Mouse (Mus musculus) splenic B cell, adult 2 months (primary cell): ENCODE results near the gene Gm3115.
"Not testable (repeated sequence)": the region's sequence is repeated elsewhere in the genome, so short reads cannot be mapped to it uniquely, and the experiment has no call there.

Source experiments
- DNase-seq: peaks from one replicate; pipeline ENCODE4 v3.0.0-alpha.2; 2011; ENCODE audit warnings: low read depth, low spot score
- H3K27me3 ChIP-seq: 2 replicates; pipeline ENCODE4 v1.6.1; 2012; ENCODE audit warnings: mild to moderate bottlenecking, low read length, moderate library complexity, mixed read lengths; ENCODE audit not compliant: control insufficient read depth, poor library complexity, insufficient read depth, severe bottlenecking
- H3K36me3 ChIP-seq: 2 replicates; pipeline ENCODE4 v1.6.1; 2012; ENCODE audit warnings: mild to moderate bottlenecking, low read length, moderate library complexity, mixed read lengths; ENCODE audit not compliant: control insufficient read depth, poor library complexity, insufficient read depth, severe bottlenecking

The Gm3115 gene

DNA sequence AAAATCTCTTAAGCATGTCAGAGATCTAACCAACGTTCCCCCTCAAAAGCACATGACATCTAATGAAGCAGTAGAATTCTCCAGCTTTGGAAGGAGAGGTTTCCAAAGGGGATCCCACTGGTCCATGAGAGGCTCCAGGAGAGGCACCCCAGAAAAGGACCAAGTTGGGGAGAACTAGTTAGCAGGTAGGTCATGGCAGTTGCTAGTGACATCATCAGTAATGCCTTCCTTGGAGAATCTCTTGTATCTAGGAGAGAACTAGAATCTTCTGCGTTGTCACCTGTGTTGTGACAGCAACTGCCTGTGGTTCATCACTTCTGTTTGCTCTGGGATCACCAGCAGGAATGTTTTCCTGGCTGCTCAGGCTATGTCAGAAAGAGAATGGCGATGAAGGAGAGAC, at the start of gene Gm3115:
Gene Gm3115, plus strand, starts transcription at position 301 of the 400 bp plus-strand sequence.
- not testable (repeated sequence) for DNase-seq, H3K36me3 ChIP-seq, H3K27me3 ChIP-seq

DNA sequence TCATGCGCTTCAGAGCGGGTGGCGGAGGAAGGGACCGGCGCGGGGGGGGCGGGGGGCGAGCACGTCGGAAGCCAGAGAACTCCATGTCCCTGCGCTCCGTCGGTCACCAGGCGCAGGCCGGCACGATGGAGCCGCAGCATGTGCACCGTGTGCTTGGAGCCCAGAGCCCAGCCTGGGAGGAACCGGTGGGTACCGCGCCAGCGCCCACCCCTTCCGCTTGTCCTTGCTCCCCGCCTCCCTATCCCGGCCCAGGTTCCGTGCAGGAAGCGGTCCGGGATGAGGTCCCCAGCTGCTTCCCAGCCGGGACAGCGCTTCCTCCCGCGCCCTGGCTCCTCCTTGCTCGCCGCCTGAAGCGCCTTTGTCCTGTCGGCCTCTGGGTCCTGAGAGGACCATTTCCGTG, 26.5 kb downstream of the Gm3115 start, which contains the start of gene Gm8108:
Gene Gm8108, plus strand, starts transcription at position 101 of the 400 bp plus-strand sequence.
- not testable (repeated sequence) for DNase-seq

GRCm38 (mm10) chr14:4141646-4142045, 57.7 kb downstream of the Gm3115 start:
- H3K36me3 ChIP-seq, DNase-seq, H3K27me3 ChIP-seq: not testable (repeated sequence)

More for the DNA sequence above, 26.5 kb downstream of the Gm3115 start, which contains the start of gene Gm8108:
- H3K36me3 ChIP-seq, H3K27me3 ChIP-seq: not testable (repeated sequence)
